Mouse (Mus musculus) layer of hippocampus, adult 11-12 months (tissue): Measurements from ENCODE around the gene Nucb1.
A peak's percentile ranks its signal among the peaks of the same experiment; 100 is the strongest.

Source experiments
- DNase-seq: peaks from one replicate; pipeline ENCODE4 v3.0.0; 2022; ENCODE audit warnings: low spot score

Gene Nucb1

GRCm38 (mm10) chr7:45461781-45462180, 48.4 kb downstream of the Nucb1 start:
- DNase-seq: no peak

GRCm38 (mm10) chr7:45461326-45461725, 48.9 kb downstream of the Nucb1 start:
- DNase-seq: no peak

GRCm38 (mm10) chr7:45460860-45461314, 49.3 kb downstream of the Nucb1 start:
- DNase-seq: peak; percentile 56

- DNase-seq: no peak
These were observed 49.8 kb downstream of the Nucb1 start for GRCm38 (mm10) chr7:45460377-45460776.

GRCm38 (mm10) chr7:45459564-45460140, 50.6 kb downstream of the Nucb1 start, which contains the start of gene Ftl1:
Ftl1 (minus strand) TSS chr7:45459884.
- DNase-seq: peak; percentile 98

- DNase-seq: peak; percentile 82
These were observed 51.2 kb downstream of the Nucb1 start for GRCm38 (mm10) chr7:45458748-45459563.

GRCm38 (mm10) chr7:45457204-45458060, 52.8 kb downstream of the Nucb1 start:
- DNase-seq: peak; percentile 46

GRCm38 (mm10) chr7:45456721-45457203, 53.4 kb downstream of the Nucb1 start:
- DNase-seq: no peak

GRCm38 (mm10) chr7:45455932-45456696, 54.1 kb downstream of the Nucb1 start:
- no peak for DNase-seq

- DNase-seq: no peak
These were observed 55.2 kb downstream of the Nucb1 start for GRCm38 (mm10) chr7:45454971-45455370.

GRCm38 (mm10) chr7:45451344-45451982, 58.7 kb downstream of the Nucb1 start:
- DNase-seq: peak; percentile 91

GRCm38 (mm10) chr7:45449974-45450373, 60.2 kb downstream of the Nucb1 start:
- no peak for DNase-seq

GRCm38 (mm10) chr7:45447325-45447990, 62.7 kb downstream of the Nucb1 start:
- no peak for DNase-seq

GRCm38 (mm10) chr7:45446589-45446988, 63.6 kb downstream of the Nucb1 start:
- DNase-seq: no peak

- no peak for DNase-seq
These were observed 66.4 kb downstream of the Nucb1 start for GRCm38 (mm10) chr7:45443526-45444420.
